Mouse (Mus musculus) left cerebral cortex, postnatal 14 days (tissue): Measurements from ENCODE around the gene Creb3l4. TPM values are rescaled to one million over a fixed set of nuclear protein-coding genes. Genes with fewer than 3 reads are reported as not detected.
"Not testable (repeated sequence)": the region's sequence is repeated elsewhere in the genome, so short reads cannot be mapped to it uniquely, and the experiment has no call there.

Experiments used
- DNase-seq, 2 experiments: peaks; one replicate each; pipeline ENCODE4 v3.0.0; 2021 to 2022; ENCODE audit warnings: low spot score in 2 of 2, mixed read lengths in 1 of 2
- intact Hi-C: fragments of 180-260 bp; cut with DNase I; formaldehyde crosslinking; loops from one replicate; pipeline ENCODE4 v1.15.1; 2025
- long read RNA-seq, 2 experiments: library from polyadenylated mRNA; stranded (forward); transcript quantifications; one replicate each; pipeline ENCODE4 v2.0.0; 2021
- total RNA-seq, 2 experiments: library from RNA; stranded (reverse); gene quantifications; 2 replicates each; pipeline ENCODE4 v1.2.3; 2021

Gene Creb3l4
- total RNA-seq: under 1 TPM in 1 of 2 experiments, not detected in 1; 0.23 TPM
- long read RNA-seq, experiment 1: 0 reads
- long read RNA-seq, experiment 2: 0 reads

- DNase-seq: no peak
- intact Hi-C loops: no loop called here
Measured at GRCm38 (mm10) chr3:90242984-90243775, at the start of gene Creb3l4. Gene Creb3l4 (minus strand): TSS chr3:90243512.

GRCm38 (mm10) chr3:90292345-90293275, 49.3 kb upstream of the Creb3l4 start, which contains the start of gene Gatad2b:
Gene Gatad2b (plus strand): TSS chr3:90293178.
- intact Hi-C loops: loop anchor here (5.0 kb wide), 1 partner anchor 80 kb away; no protein-coding TSS in a partner anchor

GRCm38 (mm10) chr3:90291982-90292344, 48.7 kb upstream of the Creb3l4 start:
- intact Hi-C loops: loop anchor here (5.0 kb wide), 1 partner anchor 80 kb away; no protein-coding TSS in a partner anchor
- no peak for DNase-seq

More at GRCm38 (mm10) chr3:90292345-90293275, 49.3 kb upstream of the Creb3l4 start, which contains the start of gene Gatad2b:
- DNase-seq: peak; percentile 99 to 100

GRCm38 (mm10) chr3:90290602-90291001, 47.3 kb upstream of the Creb3l4 start:
- intact Hi-C loops: loop anchor here (5.0 kb wide), 1 partner anchor 82 kb away; no protein-coding TSS in a partner anchor
- DNase-seq: no peak

- intact Hi-C loops: not testable (repeated sequence)
Measured at GRCm38 (mm10) chr3:90289403-90289802, 46.1 kb upstream of the Creb3l4 start.

GRCm38 (mm10) chr3:90284150-90284549, 40.8 kb upstream of the Creb3l4 start:
- intact Hi-C loops: no loop called here
- no peak for DNase-seq

More at GRCm38 (mm10) chr3:90289403-90289802, 46.1 kb upstream of the Creb3l4 start:
- DNase-seq: not testable (repeated sequence)

- intact Hi-C loops: no loop called here
- no peak for DNase-seq
Measured at GRCm38 (mm10) chr3:90280708-90281107, 37.4 kb upstream of the Creb3l4 start.

- no peak for DNase-seq
- intact Hi-C loops: no loop called here
Measured at GRCm38 (mm10) chr3:90279743-90280142, 36.4 kb upstream of the Creb3l4 start.

- no peak for DNase-seq
- intact Hi-C loops: no loop called here
Measured at GRCm38 (mm10) chr3:90279216-90279615, 35.9 kb upstream of the Creb3l4 start.

GRCm38 (mm10) chr3:90278211-90278610, 34.9 kb upstream of the Creb3l4 start:
- intact Hi-C loops: no loop called here
- no peak for DNase-seq

- no peak for DNase-seq
- intact Hi-C loops: no loop called here
Measured at GRCm38 (mm10) chr3:90277793-90278192, 34.5 kb upstream of the Creb3l4 start.

- no peak for DNase-seq
- intact Hi-C loops: no loop called here
Measured at GRCm38 (mm10) chr3:90276858-90277257, 33.5 kb upstream of the Creb3l4 start.

GRCm38 (mm10) chr3:90275286-90275685, 32.0 kb upstream of the Creb3l4 start:
- intact Hi-C loops: no loop called here
- DNase-seq: no peak

- no peak for DNase-seq
- intact Hi-C loops: no loop called here
Measured at GRCm38 (mm10) chr3:90273855-90274254, 30.5 kb upstream of the Creb3l4 start.

GRCm38 (mm10) chr3:90272170-90272569, 28.9 kb upstream of the Creb3l4 start:
- DNase-seq: no peak
- intact Hi-C loops: no loop called here

- no peak for DNase-seq
- intact Hi-C loops: no loop called here
Measured at GRCm38 (mm10) chr3:90270784-90271183, 27.5 kb upstream of the Creb3l4 start.

- intact Hi-C loops: loop anchor here (2.0 to 5.0 kb wide), 2 partner anchors 44 to 103 kb away; no protein-coding TSS in a partner anchor
Measured at GRCm38 (mm10) chr3:90268971-90269370, 25.7 kb upstream of the Creb3l4 start.

GRCm38 (mm10) chr3:90268190-90268589, 24.9 kb upstream of the Creb3l4 start:
- intact Hi-C loops: loop anchor here (2.0 to 5.0 kb wide), 2 partner anchors 43 to 104 kb away; no protein-coding TSS in a partner anchor
- no peak for DNase-seq

More at GRCm38 (mm10) chr3:90268971-90269370, 25.7 kb upstream of the Creb3l4 start:
- no peak for DNase-seq
